Mouse (Mus musculus) brown adipose tissue, adult 24 weeks (tissue): ENCODE data around the gene Rnf41. TPM values are rescaled to one million over a fixed set of nuclear protein-coding genes. Genes with fewer than 3 reads are reported as not detected.

Experiments
- H3K27ac ChIP-seq: fragments of 200-500 bp; replicated peaks from 2 replicates; pipeline ENCODE4 v1.5.1; 2012; ENCODE audit warnings: low read depth, mild to moderate bottlenecking, low read length
- H3K4me1 ChIP-seq: fragments of 200-500 bp; 2 replicates; pipeline ENCODE4 v1.6.1; 2012; ENCODE audit warnings: low read length, mixed read lengths; ENCODE audit not compliant: control insufficient read depth, insufficient read depth, insufficient read length
- H3K4me3 ChIP-seq: fragments of 200-500 bp; 2 replicates; pipeline ENCODE4 v1.5.1; 2012; ENCODE audit warnings: low read depth, mild to moderate bottlenecking, low read length, moderate library complexity; ENCODE audit not compliant: insufficient read depth
- polyA plus RNA-seq: library from polyadenylated mRNA; stranded (reverse); fragments of >200 nt; gene quantifications from 2 replicates; pipeline ENCODE4 v1.2.4, GENCODE M21; 2012; ENCODE audit not compliant: missing spikeins, insufficient read depth, insufficient read length

The Rnf41 gene
- polyA plus RNA-seq, 1 experiment, result 17.1 TPM

GRCm38 (mm10) chr10:128401056-128401455 is 10.4 kb upstream of the Rnf41 start, which contains the start of gene Slc39a5:
TSS of gene Slc39a5 (minus strand) at chr10:128401229.
- Histone ChIP-seq H3K4me1 (no peaks in the 10 kb centered on the region), H3K27ac (no peak within 1 kb of the TSS), H3K4me3 (no peak within 1 kb of the TSS)

GRCm38 (mm10) chr10:128401638-128402037 is 9.8 kb upstream of the Rnf41 start:
- Histone ChIP-seq H3K4me1 (no peaks in the 10 kb centered on the region), H3K27ac (no peak overlapping the region), H3K4me3 (no peak overlapping the region)

- H3K4me1 ChIP-seq, result peaks cover 3% of the 10 kb centered on the region; the same call in 1 of the 2 replicates
- no peak overlapping the region for H3K4me3 ChIP-seq
- H3K27ac ChIP-seq, result no peak overlapping the region
These were observed 7.5 kb upstream of the Rnf41 start for GRCm38 (mm10) chr10:128403931-128404330.

- H3K27ac ChIP-seq, result 0 out of 2 replicates have a peak overlapping the region, but pooled peaks have one; percentile 2
- H3K4me3 ChIP-seq, result peak overlapping the region; percentile 68
- peaks cover 8% of the 10 kb centered on the region for H3K4me1 ChIP-seq
These were observed 2.6 kb upstream of the Rnf41 start for GRCm38 (mm10) chr10:128408591-128409535.

GRCm38 (mm10) chr10:128409692-128410559 is 1.5 kb upstream of the Rnf41 start:
- peak overlapping the region; percentile 85 for H3K27ac ChIP-seq
- peak overlapping the region; percentile 68 for H3K4me3 ChIP-seq
- H3K4me1 ChIP-seq, result peaks cover 8% of the 10 kb centered on the region

GRCm38 (mm10) chr10:128410560-128410845 is 954 bp upstream of the Rnf41 start:
- peak overlapping the region; percentile 85 for H3K27ac ChIP-seq
- H3K4me3 ChIP-seq, result peak overlapping the region; percentile 45
- peaks cover 8% of the 10 kb centered on the region for H3K4me1 ChIP-seq

GRCm38 (mm10) chr10:128412055-128412381 is 561 bp downstream of the Rnf41 start:
- Histone ChIP-seq H3K27ac (peak overlapping the region; percentile 54), H3K4me1 (peaks cover 8% of the 10 kb centered on the region), H3K4me3 (peak overlapping the region; percentile 68)

GRCm38 (mm10) chr10:128412558-128412957 is 1.1 kb downstream of the Rnf41 start:
- Histone ChIP-seq H3K4me3 (peak overlapping the region; percentile 68), H3K4me1 (peaks cover 8% of the 10 kb centered on the region), H3K27ac (no peak overlapping the region; the same call in 1 of the 2 replicates)

- Histone ChIP-seq H3K4me3 (no peak overlapping the region), H3K27ac (no peak overlapping the region), H3K4me1 (peaks cover 8% of the 10 kb centered on the region)
These were observed 1.6 kb downstream of the Rnf41 start for GRCm38 (mm10) chr10:128413076-128413475.

- H3K4me1 ChIP-seq, result peaks cover 4% of the 10 kb centered on the region
- no peak overlapping the region for H3K4me3 ChIP-seq
- H3K27ac ChIP-seq, result no peak overlapping the region
These were observed 3.4 kb downstream of the Rnf41 start for GRCm38 (mm10) chr10:128414848-128415247.

GRCm38 (mm10) chr10:128422426-128422825 is 11.0 kb downstream of the Rnf41 start:
- no peak overlapping the region for H3K27ac ChIP-seq
- H3K4me1 ChIP-seq, result peaks cover 5% of the 10 kb centered on the region; the same call in 1 of the 2 replicates
- H3K4me3 ChIP-seq, result no peak overlapping the region

- H3K4me3 ChIP-seq, result no peak overlapping the region
- peaks cover 5% of the 10 kb centered on the region; the same call in 1 of the 2 replicates for H3K4me1 ChIP-seq
- peak overlapping the region; percentile 59; the same call in 1 of the 2 replicates for H3K27ac ChIP-seq
These were observed 13.1 kb downstream of the Rnf41 start for GRCm38 (mm10) chr10:128424604-128425003.

GRCm38 (mm10) chr10:128425260-128425659 is 13.8 kb downstream of the Rnf41 start:
- Histone ChIP-seq H3K4me1 (peaks cover 5% of the 10 kb centered on the region; the same call in 1 of the 2 replicates), H3K4me3 (no peak overlapping the region), H3K27ac (no peak overlapping the region)

- H3K27ac ChIP-seq, result no peak overlapping the region
- peaks cover 5% of the 10 kb centered on the region; the same call in 1 of the 2 replicates for H3K4me1 ChIP-seq
- no peak overlapping the region for H3K4me3 ChIP-seq
These were observed 17.6 kb downstream of the Rnf41 start for GRCm38 (mm10) chr10:128429052-128429451.

GRCm38 (mm10) chr10:128429454-128429853 is 18.0 kb downstream of the Rnf41 start:
- Histone ChIP-seq H3K4me3 (no peak overlapping the region), H3K4me1 (peaks cover 5% of the 10 kb centered on the region; the same call in 1 of the 2 replicates), H3K27ac (no peak overlapping the region)
